Mouse (Mus musculus) thymus, postnatal 0 days (tissue): ENCODE data around the gene Eif3c. TPM values are rescaled to one million over a fixed set of nuclear protein-coding genes. Genes with fewer than 3 reads are reported as not detected.
A peak's percentile ranks its signal among the peaks of the same experiment; 100 is the strongest.

Experiments
- DNase-seq: peaks from one replicate; pipeline ENCODE4 v3.0.0-alpha.2; 2015; ENCODE audit warnings: low spot score
- polyA plus RNA-seq: library from polyadenylated mRNA; unstranded; fragments of >200 nt; fragmentation: Nextera tagmentation; extraction: Ambion mirVana; gene quantifications from 2 replicates; pipeline ENCODE4 v1.2.1, GENCODE M21; 2015

The Eif3c gene
- polyA plus RNA-seq: 246 and 259 TPM in 2 replicates

DNA sequence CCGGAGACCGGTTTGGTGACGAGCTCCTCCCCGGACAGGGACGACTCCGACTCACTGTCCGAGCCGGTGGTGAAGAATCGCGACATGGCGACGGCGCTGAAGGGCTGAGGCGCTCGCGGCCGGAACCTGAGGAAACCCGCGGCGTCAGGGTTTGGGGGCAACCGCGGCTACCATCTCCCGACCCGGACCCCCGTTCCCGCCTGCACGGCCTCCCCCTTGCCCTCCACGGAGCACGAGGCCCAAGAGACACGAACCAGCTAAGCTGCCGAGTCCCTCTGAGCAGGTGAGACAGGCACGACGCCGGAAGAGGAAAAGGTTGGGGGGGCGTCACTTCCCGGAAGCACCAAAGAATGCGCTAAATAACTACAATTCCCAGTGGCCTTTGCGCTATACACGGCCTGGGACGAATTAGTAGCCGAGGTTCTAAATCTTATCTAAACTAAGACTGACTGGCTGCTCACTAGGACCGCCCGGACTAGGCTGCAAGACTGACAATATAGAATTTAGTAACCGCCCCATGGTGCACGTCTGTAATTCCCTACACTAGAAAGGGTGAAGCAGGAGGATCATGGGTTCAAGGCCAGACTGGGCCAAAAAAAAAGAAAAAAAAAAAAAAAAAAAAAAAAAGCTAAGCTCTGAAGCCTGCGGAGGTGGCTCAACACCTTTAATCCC is at the start of gene Eif3c:
Gene Eif3c, minus strand, starts transcription at position 318 of the 672 bp plus-strand sequence.
- peak; percentile 90 for DNase-seq

DNA sequence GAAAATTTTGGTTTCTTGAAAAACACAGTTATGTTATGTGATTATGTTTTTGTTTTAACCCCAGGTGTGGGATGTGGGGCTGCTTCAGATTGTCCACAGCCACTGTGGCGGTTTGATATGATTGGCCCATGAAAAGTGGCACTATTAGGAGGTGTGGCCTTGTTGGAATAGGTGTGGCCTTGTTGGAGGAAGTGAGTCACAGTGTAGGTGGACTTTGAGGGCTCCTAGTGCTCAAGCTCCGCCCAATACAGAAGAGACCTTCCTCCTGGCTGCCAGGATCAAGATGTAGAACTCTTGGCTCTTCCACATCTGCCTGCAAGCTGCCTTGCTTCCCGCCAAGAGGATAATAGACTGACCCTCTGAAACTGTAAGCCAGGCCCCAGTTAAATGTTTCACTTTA is 46.5 kb upstream of the Eif3c start:
- no peak for DNase-seq

DNA sequence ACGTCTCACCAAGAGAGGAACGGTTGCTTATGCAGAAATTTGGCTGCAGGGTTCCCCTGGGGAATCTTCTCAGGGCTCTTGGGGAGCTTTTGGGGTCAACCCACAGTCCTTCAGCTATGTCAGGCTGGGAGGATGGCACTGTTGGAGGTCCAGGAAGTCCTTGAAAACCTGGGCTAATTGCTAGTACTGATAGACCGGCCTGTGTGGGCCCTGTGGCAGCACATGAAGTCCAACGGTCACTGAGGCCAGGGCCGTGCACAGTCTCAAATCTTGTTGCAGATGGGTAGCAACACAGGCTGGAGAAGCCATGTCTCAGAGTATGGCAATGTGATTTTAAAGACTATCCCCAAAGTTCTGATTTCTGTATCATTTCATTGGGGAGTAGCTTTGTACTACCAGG is 41.6 kb upstream of the Eif3c start:
- no peak for DNase-seq

DNA sequence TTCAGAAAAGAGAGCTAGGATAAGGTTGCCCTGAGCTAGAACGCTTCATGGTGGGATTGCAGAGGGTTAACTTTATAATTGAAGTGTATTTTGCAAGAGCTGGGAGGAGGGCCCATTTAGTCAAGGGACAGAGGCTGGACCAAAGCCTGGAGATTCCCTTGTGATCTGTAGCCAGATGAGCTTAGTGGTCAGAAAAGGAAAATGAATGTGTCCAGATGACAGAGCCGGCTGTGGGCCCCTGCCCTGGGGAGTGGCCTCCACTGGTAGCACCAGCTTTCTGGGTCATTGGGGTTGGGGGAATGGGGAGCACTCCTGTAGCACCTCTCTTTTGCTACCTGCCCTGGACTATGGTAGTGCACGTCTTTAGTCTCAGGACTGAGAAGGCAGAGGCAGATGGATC is 40.9 kb upstream of the Eif3c start:
- no peak for DNase-seq

DNA sequence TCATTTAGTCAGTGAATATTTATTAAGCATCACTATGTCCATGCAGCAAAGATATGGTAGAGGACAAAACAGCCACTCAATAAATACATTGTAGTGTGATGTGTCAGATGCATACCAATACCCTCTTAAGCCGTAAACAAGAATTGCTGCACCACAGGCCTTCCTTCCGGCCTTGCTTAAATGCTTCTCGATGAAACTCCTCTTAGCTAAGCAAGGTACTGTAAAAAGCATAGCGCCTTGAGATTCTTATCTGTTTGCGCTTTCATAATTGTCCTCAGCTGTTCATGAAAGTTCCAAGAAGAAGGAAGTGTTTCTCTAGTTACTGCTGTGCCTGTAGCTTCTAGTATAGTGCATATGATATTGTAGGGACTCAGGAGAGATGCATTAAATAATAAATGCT is 40.4 kb upstream of the Eif3c start:
- peak; percentile 51 for DNase-seq

DNA sequence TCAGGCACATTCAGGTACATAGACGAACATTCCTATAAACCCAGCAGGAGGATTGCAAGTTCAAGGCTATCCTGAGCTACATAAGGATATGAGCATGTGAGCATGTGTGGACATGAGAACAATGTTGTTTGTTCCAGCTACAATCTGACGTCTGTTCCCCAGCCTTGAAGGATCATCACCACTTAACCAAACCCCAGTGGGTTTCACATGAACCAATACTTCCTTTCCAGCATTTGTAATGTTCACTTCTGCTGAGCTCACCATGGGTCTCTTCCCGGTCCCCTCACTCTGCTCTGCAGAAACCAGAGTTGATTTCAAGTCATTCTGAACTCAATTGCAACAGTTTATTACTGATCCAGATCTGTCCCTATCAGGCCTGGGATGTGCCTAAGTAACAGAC is 36.4 kb upstream of the Eif3c start:
- no peak for DNase-seq

DNA sequence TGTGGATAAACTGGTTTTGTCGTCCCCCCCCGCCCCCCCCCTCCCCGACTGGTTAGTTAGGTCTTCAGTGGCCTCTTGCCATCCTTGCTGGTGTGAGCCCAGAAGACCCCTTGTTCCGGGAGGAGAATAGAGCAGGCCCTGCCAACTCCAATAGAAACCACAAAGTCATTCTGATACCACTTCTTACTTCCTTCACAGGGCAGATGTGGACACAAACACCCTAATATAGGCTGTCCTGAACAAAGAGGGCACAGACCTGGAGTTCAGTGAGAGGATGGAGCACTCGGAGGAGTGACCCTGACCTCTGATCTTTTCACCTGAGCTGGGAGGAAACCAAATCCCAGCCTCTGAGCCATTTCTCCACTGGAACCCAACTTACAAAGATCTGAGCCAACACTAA is 35.7 kb upstream of the Eif3c start:
- no peak for DNase-seq

DNA sequence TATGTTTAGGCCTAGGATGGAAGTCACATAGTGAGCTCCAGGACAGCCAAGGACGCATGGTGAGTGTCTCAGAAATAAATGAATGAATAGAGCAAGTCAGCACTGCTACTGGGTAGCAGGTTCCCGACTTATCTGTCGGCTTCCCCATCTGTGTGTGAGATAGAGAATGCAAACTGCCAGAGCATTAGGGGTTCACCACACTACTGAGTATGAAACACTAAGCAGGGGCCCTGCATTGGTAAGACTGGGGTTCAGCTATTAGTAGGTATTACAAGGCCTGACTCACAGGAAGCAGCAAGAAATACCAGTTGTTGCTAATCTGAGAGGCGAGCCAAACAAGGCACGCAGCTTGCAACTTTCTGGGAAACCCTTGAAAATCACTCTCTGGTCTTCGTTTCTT is 32.7 kb upstream of the Eif3c start:
- no peak for DNase-seq

DNA sequence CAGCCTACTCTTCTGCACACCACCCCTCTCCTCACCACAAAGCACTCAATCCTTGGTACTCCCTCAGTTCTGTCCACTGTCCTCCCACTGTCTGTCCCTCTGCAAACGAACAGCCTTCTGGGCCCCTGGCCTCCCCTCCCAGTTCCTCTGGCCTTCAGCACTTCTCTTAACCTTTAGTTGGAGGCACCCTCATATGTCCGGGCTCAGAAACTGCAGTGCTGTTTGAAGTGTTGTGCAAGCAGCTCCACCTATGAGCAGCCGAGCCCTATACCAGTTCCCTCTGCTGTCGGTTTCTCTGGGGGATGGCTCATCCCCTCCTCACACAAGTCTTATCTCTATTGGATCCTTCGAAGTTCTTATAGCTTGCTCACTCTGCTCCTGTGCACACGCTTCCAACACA is 30.2 kb upstream of the Eif3c start:
- DNase-seq: no peak

DNA sequence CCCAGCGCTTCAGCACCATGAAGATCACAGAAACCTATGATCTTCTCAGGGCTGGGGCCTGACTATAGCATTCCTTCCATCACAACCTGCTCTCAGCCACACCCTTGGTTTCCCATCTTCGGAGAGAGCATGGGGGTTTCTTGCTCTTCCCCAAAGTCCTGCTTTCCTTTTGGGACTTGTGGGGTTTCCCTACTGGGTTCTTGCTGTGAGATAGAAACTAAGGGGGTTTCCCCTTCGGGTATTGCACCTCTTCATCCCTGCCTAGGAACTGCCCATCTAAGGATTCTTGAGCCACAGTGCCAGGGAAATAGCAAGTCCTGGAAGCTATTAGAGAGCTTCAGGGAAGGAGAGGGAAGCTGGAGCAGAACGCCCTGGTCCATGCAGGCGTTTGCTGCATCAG is 29.7 kb upstream of the Eif3c start:
- no peak for DNase-seq

DNA sequence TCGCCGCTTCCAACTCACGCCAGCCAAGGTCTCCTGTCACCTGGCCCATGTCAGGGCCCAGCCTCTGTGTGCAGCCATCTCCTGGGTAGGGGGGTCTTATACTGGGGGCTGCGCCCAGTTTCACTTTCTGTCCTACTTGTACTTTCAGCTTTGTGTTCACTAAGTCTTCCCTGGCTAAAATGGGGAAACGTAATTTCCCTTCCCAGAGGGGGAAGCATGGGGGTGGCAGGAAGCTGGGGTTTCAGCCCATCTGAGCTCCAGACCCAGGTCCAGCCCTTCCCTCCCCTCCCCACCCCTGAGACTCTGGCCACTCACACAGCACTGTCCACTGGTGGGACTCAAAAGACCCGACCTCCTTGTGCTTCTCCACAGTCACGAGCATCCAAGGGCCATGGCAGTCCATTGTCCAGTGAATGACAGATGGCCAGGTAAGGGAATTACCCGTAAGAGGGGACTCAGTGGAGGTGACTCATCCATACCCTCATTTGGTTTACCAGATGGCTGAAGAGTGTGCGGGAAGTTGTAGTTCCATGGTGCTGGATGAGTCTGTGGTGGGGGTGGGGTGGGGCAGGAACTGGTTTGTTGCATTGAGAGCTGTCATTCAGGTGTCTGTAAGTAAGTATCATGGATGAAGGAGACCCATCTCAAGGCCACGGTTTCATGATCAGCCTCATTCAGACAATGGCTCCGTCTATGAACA is 28.8 kb upstream of the Eif3c start, which contains the start of gene Il27:
Gene Il27, minus strand, starts transcription at position 80 of the 700 bp plus-strand sequence.
- no peak for DNase-seq

DNA sequence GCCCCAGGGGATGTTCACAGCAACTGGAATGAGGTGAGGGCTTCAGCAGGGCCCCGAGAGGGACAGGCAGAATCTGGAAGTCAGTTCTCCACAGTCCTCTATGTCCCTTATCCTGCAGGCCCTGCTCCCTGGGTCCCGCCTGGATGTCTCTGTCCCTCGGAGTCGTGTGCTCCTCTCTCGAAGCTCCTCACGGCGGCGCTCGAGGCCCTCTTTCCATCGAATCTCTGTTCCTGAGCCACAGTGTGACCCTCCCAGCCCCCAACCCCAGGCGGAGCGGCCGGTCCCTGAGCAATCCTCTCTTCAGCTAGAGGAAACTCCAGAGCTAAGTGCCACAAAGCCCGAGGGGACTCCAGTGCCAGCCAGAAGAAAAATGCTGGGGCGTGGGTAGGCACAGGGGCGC is 21.6 kb upstream of the Eif3c start:
- DNase-seq: no peak

DNA sequence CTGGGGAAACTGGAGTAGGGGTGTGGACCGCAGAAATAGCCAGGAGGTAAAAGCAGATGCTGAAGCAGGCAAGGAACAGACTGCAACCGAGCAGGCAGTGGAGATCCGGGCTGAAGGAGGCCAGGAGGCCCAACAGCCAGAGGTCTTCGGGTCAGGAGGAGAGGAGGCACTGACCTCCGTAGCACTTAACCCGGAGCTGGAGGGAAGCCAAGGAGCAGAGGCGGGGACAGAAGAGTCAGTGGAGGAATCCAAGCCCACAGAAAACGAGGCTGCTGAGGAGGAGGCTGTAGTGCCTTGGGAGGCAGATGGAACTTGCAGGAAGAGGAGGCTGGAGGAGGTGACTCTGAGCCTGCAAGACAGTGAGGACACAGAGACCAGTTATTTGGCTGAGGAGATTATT is 20.6 kb upstream of the Eif3c start:
- DNase-seq: no peak

DNA sequence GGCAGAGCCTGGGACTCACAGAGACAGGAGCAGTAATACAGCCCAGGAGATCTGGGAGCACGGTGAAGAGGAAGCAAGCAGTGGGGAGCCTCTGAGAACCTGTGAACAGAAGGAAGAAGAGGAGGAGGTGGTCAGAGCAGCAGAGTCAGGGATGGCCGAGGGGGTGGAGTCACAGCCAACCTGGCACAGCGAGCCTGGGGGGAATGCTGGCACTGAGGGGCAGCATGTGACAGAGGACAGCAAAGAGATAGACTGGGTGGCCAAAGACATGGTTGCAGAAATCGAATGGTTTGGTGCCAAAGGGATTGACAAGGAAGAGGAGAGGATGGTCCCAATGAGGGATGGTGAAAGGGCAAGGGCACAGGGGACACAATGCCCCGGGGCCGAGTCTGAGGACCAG is 19.5 kb upstream of the Eif3c start, which contains the start of gene Cln3:
Gene Cln3, minus strand, starts transcription at position 101 of the 400 bp plus-strand sequence.
- no peak for DNase-seq

DNA sequence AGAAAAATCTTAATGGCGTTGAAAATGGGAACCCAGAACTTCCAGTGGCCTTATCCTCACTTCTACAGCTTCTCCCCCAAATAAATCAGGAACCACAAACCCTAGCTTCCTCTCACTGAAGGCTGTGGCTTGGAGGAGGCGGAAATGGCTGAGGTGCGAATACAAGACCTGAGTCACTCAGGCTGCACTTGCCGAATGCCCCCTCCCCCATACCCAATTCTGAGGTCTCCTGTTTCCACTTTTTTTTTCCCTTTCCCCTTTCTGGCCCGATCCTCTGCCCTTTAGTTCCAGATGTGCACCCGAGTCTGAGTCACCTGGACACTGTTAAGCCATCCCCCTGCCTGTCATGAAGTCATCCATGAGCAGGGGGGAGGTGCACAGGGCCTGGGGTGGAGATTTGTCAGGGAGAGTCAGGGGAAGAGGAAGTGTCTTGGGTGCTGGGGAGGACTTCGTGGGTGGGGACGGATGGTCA is 18.3 kb upstream of the Eif3c start, which contains the start of gene Apobr:
Gene Apobr, plus strand, starts transcription at position 437 of the 472 bp plus-strand sequence.
- DNase-seq: peak; percentile 46

DNA sequence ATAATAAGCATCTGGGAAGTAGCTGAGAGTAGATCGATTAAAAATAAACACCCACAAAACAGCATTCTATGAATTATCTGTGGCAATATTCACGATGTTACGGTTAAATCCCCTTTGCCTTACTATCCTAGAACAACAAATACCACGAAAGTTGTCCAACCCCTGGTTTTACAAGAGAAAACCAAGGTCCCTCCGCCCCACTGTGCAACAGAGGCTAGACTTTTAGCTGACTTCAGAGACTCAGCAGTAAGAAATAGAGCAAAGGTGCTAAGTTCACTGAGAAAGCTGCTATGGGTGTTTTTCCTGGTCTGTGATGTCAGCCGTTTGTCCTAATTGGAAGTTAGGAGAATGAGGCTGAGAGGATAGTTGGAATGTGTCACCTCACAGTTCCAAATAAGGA is 17.6 kb upstream of the Eif3c start:
- DNase-seq: no peak

DNA sequence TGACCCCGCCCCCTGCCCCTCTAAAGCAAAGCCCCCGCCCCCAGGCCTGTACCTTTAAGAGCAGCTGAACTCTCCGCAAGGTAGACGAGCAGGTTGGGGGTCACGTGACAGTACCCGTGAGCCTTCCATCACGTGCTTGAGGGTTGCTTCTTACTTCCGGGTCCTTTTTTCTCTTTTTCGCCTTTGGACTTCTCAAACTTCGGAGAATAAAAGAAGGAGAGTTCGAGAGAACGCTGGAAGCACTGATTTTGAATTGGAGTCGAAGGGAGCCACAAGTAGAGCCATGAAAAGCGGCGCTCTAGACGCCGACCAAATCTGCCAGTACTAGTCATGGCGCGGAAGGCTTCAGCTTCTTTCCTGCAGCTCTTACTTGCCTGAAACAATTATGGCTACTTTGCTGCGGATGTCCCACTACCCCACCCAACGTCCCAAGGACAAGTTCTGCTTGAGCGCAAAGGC is 17.1 kb upstream of the Eif3c start:
- DNase-seq: peak; percentile 92

DNA sequence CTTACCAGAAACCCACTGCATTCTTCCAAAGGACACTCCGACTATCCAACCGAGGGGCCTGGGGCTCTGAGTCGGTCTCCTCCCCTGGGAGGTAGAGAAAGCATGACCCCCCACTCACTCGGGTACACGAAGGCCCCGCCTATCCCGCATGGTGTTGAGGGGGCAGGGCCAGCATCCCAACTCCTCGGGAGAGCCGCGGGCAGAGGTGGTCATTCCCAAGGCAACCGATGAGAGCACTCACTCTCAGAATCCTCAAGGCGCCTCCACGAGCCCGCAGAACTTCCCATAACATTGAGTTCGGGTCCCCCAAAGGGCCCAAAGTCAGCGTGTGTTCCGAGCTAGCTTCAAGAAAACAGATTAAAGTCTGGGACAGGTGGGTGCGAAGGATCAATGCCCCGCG is 16.5 kb upstream of the Eif3c start:
- no peak for DNase-seq

DNA sequence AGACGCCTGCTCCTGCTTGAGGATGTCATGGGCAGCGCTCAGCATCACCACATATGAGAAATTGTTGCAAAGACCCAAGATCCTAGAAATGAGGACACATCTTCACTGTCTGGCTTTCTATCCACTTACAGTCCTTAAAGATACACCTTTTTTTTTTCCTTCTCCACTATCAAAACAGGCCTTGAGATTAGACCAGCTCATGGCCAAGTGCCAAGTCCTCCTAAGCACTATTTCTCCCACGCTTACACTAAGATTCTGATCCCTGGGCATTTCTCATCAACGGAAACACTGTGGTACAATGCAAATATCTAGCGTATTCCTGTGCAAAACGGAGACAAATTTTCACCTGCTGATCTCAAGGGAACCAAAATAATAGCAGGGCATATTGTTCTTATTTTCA is 15.4 kb upstream of the Eif3c start:
- no peak for DNase-seq

DNA sequence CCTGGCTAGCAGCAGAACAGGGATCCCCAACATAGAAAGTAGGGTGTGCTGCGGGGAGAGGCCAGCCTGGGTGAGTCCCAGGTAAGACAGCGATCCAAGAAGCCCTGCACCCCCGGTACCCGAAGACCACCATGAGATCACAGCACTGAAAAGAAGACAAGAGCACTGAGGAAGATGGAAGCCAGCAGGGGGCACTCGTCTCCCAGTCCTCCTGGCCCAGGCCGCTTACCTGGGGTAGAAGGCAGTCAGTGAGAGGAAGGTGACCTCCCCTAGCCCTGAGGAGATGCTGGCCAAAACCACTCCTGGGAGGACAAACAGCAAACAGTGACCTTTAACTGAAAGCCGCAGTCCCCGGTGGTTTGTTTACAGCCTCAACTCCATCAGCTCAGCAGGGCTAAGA is 13.0 kb upstream of the Eif3c start:
- DNase-seq: peak; percentile 43

DNA sequence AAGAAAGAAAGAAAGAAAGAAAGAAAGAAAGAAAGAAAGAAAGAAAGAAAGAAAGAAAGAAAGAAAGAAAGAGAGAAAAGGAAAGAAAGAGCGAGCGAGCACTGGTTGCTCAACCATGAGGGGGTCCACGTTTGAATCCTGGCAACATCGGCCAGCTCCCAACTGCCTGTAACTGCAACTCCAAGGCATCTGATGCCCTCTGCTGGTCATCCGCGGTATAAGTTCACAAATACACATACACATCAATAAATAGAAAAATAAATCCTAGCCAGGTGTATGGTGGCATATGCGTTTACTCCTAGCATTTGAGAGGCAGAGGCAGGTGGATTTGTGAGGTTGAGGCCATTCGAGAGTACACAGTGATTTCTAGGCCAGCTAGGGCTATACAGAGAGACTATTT is 10.7 kb upstream of the Eif3c start:
- peak; percentile 62 for DNase-seq

DNA sequence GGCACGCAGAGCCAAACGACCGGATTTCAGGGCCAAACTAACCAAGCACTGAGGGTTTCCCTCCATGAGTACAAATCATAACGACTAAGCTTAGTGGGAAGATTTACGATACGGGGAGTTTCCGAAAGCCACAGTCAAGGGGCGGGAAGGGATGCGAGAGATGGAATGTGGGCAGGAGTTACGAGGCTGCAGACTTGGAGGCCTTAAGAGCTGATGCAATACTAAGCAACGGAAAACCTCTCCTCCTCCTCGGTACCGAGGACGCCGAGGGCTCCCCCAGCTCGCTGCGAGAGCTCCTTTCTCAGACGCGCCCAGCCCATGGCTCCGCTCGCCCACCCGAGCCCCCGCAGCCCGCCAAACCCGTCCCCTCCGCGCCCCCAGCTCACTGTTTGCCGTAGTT is 518 bp downstream of the Eif3c start:
- no peak for DNase-seq

DNA sequence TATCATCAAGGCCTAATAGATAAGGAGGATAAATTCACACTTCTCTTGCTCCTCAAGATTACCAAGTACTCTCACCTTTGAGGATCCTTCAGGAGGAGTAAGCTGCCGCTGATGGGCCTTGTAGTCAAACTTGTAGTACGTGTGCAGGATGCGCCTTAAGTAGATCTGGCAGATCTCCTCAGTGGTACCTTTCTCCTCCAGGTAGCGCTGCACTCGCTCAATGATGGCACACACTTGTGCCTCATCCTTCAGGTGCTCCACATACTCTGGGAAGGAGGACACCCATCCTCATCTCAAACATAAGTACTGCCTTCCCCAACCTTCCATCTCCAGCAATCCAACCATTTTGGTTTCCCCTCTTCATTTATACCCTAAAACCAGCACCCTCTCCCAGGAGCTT is 9.6 kb downstream of the Eif3c start:
- DNase-seq: no peak
